Mouse (Mus musculus) heart, adult 2 months (tissue): ENCODE data around the gene Dusp15.

ENCODE experiments used
- CTCF ChIP-seq: fragments of 200-600 bp; IDR thresholded peaks from 2 replicates; pipeline ENCODE4 v1.8.1; 2022; ENCODE audit warnings: antibody characterized with exemption, mild to moderate bottlenecking, moderate library complexity
- EP300 ChIP-seq: fragments of 200-500 bp; IDR thresholded peaks from 2 replicates; pipeline ENCODE4 v1.6.1; 2011; ENCODE audit warnings: low read depth, low read length, control low read depth; ENCODE audit not compliant: insufficient read depth

GRCm38 (mm10) chr2:152901296-152901695, 50.2 kb downstream of the Dusp15 start:
- no peak for TF ChIP-seq EP300
- TF ChIP-seq CTCF = no peak
